Comparison of ENCODE assay signal across 10 mouse cellular contexts in the genomic region with DNA sequence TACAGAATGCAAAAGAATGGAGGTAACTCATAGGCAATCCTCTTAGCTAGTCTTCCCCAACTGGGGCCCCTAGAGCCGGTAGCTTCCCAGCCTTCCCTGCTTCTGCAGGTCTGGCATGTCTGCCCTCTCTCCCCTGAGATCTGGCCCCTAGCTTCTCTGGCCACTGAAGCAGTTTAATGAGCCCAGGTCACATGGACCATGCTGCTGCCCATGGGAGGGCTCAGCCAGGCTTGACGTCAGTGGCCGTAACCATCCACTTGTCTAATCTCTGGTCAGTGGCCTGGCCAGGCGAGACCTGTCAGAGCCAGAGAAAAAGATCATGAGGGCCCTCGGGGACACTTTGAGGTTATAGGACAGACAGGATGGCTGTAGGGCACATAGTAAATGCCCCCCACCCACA. TPM values are rescaled to one million over a fixed set of nuclear protein-coding genes. Genes with fewer than 3 reads are reported as not detected.
DNase-seq lines count a peak whose midpoint lies in the region.
"Had no signal": no experiment of that assay in that cellular context is flagged by ENCODE, and none has a peak within 500 bp of the region (broad histone marks: within the 10 kb centered on the region; RNA-seq: fewer than 3 reads in every experiment).

No protein-coding gene starts in this region.

- intact Hi-C loops in heart, postnatal 36 days (cut with DNase I) = no loop called here

- DNase-seq in embryo, embryonic 11 days = peak; percentile 37
- no peak for DNase-seq in embryo, embryonic 10 days (ENCODE audit: low spot score)
- DNase-seq in gastrocnemius, postnatal 25 days = peak; percentile 70
- DNase-seq in heart, postnatal 36 days = peak; percentile 54 to 62
- DNase-seq in kidney, postnatal 36 days = peak; percentile 75 to 77
- no peak for DNase-seq in layer of hippocampus, postnatal 36 days
- no peak for DNase-seq in frontal cortex, postnatal 25 days (ENCODE audit: low spot score in 2 of 2)
- no peak for DNase-seq in lung, postnatal 36 days
- DNase-seq: cerebellum, adult 11-12 months; lung, postnatal 14 days had no signal

RNA-seq across cellular contexts. Expression of gene Slc38a3, which starts 0.9 kb away (rescaled TPM):
- total RNA-seq in gastrocnemius, postnatal 25 days (2021) = 10 to 100 TPM; 72.1 to 77.5 TPM
- total RNA-seq in heart, postnatal 36 days (2021) = 10 to 100 TPM; 66.0 to 80.3 TPM
- total RNA-seq in layer of hippocampus, postnatal 36 days (2021) = 10 to 100 TPM; 53.9 to 60.6 TPM

RNA-seq across cellular contexts. Expression of gene Gnat1, which starts 9.3 kb away (rescaled TPM):
- not detected for total RNA-seq in gastrocnemius, postnatal 25 days (2021)
- total RNA-seq in heart, postnatal 36 days (2021) = not detected
- not detected for total RNA-seq in layer of hippocampus, postnatal 36 days (2021)

RNA-seq across cellular contexts. Expression of gene Gnai2, which starts 35.1 kb away (rescaled TPM):
- 10 to 100 TPM; 73.2 to 87.6 TPM for total RNA-seq in gastrocnemius, postnatal 25 days (2021)
- 100 to 1,000 TPM; 248 to 259 TPM for total RNA-seq in heart, postnatal 36 days (2021)
- total RNA-seq in layer of hippocampus, postnatal 36 days (2021) = 100 to 1,000 TPM; 195 to 208 TPM

RNA-seq across cellular contexts. Expression of gene Sema3f, which starts 40.0 kb away (rescaled TPM):
- 1 to 10 TPM; 5.9 to 9.7 TPM for total RNA-seq in gastrocnemius, postnatal 25 days (2021)
- total RNA-seq in heart, postnatal 36 days (2021) = 10 to 100 TPM; 16.0 to 16.9 TPM
- total RNA-seq in layer of hippocampus, postnatal 36 days (2021) = 1 to 10 TPM; 4.3 to 4.6 TPM

Comparison
In these comparisons a context has a peak if more than half of its experiments do, and no peak if none do; other contexts are left out.
1. DNase-seq: peak in embryo, embryonic 11 days (single experiment), gastrocnemius, postnatal 25 days (single experiment), heart, postnatal 36 days (2 of 2) and kidney, postnatal 36 days (2 of 2); none in embryo, embryonic 10 days (single experiment), layer of hippocampus, postnatal 36 days (0 of 2), frontal cortex, postnatal 25 days (0 of 2) and lung, postnatal 36 days (single experiment).